Mouse (Mus musculus): ENCODE data around the gene Eif3k.
A peak's percentile ranks its signal among the peaks of the same experiment; 100 is the strongest.
"Not testable (repeated sequence)": the region's sequence is repeated elsewhere in the genome, so short reads cannot be mapped to it uniquely, and the experiment has no call there.

Gene Eif3k

GRCm38 (mm10) chr7:28985207-28985606 is 3.5 kb upstream of the Eif3k start:
- no peak for DNase-seq (ENCODE audit: low spot score in 2 of 2)

DNA sequence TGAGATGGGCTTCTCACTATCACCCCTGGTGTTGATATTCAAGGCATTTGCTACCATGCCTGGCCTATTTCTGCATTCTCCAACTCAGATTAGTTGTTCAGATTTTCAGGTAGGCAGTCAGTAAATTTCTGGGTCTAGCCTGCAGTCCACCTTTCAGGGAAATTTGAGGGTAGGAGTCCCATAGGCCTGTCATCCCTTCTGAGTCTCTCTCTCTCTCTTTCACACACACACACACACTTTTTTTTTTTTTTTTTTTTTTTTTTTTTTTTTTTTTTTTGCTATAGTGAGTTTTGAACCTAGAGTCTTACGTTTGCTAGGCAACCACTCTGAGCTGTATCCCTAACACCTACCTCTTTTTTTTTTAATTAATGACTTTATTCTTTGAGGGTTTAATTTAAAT is 2.8 kb upstream of the Eif3k start:
- no peak for DNase-seq (ENCODE audit: low spot score in 2 of 2)

DNA sequence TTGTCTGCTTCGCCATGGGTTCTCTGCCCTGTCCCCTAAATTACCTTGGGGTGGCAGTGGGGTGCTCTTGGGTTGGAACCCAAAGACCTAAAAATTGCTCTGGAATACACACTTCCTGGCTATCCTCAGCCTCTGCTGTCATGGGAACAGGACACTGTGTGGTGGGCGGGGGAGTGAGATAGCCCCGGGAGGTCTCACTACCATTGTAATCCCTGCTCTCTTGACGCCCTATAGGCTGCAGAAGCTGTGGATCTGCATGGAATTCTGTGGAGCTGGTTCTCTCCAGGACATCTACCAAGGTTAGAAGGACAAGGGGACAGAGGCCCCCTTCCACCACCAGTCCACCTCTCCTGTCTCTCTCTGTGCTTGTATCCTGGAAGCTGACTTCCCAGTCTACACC is 2.2 kb upstream of the Eif3k start:
- DNase-seq (ENCODE audit: low spot score in 2 of 2) = no peak

DNA sequence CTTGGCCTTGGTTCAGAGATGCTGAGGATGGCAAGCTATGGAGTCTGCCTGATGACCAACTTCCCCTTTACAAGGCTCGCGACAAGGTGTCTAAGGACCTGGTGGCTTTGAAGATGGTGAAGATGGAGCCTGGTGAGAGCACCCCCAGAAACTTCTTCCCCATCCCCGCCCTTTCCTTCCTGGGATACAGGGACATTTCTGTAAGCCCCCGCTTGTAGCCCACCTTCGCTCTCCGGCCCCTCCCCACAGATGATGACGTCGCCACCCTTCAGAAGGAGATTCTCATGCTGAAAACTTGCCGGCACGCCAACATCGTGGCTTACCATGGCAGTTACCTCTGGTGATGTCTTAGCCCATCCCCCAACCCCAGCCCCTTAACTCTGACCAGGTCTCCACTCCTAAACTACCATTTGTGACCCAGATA is 1.5 kb upstream of the Eif3k start:
- no peak for DNase-seq (ENCODE audit: low spot score in 2 of 2)

GRCm38 (mm10) chr7:28982274-28983013 is 780 bp upstream of the Eif3k start:
- DNase-seq (ENCODE audit: low spot score in 2 of 2) = peak in 1 of 2 experiments; percentile 30

DNA sequence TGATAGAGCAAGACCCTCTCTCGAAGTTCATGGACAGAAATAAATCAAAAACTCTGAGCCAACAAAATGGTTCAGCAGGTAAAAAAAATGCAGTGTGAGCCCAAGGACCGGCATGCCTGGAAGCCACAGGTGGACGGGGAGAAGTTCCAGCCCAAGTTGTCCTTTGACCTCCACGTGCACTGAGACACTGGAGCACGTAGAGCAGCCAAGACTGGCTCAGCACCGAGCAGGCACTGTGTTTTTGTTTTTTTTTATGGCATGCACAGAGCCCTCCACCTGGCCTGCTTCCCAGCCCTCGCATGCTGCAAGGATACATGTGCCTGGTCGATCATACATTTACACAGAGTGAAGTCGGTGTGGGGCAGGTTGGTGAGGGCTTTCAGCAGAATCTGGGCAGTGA is 4.1 kb downstream of the Eif3k start:
- DNase-seq (ENCODE audit: low spot score in 2 of 2) = no peak

DNA sequence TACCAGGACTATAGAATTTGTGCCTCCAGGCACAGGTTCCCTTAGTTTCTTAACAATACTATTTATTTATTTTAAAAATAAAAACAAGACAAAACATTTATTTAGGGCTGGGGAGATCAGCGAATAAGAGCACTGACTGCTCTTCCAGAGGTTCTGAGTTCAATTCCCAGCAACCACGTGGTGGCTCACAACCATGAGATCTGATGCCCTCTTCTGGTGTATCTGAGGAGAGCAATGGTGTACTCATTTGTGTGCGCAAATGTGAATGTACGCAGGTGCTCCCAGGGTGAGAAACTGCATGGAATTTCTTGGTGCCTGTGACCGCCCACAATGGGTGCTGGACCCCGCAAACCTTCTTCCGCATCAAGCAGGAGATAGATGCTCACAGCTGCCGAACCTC is 8.6 kb downstream of the Eif3k start:
- DNase-seq (ENCODE audit: low spot score in 2 of 2) = no peak

GRCm38 (mm10) chr7:28972542-28972985 is 9.1 kb downstream of the Eif3k start:
- peak; percentile 72 to 88 for DNase-seq (ENCODE audit: low spot score in 2 of 2)

DNA sequence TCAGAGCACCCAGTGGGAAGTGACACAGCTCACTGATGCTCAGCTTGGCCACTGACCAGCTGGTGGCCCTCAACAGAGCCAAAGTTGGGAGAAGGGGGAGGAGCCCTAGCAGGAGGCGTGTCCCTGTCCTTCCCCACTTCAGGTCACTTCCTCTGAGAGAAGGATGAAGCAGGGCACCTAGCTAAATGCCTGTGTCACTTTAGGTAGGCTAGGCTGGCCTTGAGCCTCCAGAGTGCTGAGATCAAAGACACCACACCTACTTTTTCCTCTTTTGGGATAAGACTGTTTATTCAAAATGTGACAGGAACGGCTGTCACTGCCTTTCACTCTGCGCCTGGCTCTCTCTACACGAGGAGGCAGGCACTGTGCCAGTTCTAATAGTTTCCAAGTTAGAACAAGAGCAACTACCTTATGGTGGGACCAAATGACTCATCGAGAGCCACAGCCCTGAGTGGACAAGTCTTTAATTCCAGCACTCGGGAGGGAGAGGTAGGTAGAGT is 9.8 kb downstream of the Eif3k start:
- DNase-seq (ENCODE audit: low spot score in 2 of 2) = no peak

GRCm38 (mm10) chr7:28971029-28971428 is 10.6 kb downstream of the Eif3k start:
- no peak for DNase-seq (ENCODE audit: low spot score in 2 of 2)

- DNase-seq (ENCODE audit: low spot score in 2 of 2) = no peak
Measured at GRCm38 (mm10) chr7:28969672-28970394, 11.8 kb downstream of the Eif3k start.

GRCm38 (mm10) chr7:28969271-28969670 is 12.4 kb downstream of the Eif3k start:
- DNase-seq (ENCODE audit: low spot score in 2 of 2) = no peak

- not testable (repeated sequence) for DNase-seq (ENCODE audit: low spot score in 2 of 2)
Measured at GRCm38 (mm10) chr7:28968120-28968519, 13.5 kb downstream of the Eif3k start.

DNA sequence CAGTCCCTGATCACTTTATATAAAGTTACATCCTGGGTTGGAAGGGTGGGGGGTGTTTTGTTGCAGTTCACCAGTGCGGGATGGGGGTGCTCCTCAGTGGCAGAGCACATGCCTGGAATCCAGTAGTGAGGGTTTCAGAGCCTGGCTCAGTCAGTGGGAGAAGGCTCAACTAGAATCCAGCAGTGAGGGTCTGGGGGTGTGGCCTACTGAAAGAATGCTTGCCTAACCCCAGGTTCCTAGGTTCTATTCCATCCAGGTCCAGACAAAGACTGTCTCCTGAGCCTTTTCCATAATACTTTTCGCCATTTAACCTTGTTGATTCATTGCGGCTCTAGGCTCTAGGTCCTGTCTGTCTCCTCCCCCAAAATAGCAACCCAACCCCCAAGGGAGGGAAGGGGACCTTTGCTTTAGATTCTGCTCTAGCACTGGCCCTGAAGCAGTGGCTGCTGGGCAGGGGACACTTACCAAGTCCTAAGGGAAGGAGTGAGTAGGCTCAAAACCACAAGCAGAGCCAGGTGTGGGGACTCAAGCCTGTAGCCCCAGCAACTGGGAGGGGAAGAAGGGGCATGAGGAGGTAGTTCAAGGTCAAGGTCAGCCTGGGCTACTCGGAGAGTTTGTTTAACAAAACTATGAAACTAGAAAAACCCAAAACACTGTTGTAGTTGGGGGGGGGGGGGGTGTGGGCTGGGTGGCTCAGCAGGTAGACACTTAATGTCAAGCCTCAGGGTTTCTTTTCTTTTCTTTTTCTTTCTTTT is 14.7 kb downstream of the Eif3k start:
- DNase-seq (ENCODE audit: low spot score in 2 of 2) = no peak

DNA sequence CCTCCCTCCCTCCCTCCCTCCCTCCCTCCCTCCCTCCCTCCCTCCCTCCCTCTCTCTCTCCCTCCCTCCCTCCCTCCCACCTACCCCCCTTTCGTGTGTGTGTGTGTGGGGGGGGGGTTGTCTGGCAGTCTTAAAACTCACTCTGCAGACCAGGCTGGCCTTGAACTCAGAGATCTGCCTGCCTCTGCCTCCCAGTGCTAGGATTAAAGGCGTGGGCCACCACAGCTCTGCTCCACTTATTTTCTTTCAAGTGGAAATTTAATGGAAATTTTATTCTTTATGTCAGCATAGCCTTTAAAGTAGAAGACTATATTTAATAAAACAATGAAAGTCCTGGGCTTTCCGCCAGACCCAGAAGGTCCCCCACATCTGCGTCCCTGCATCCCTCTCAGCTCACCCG is 15.5 kb downstream of the Eif3k start:
- no peak for DNase-seq (ENCODE audit: low spot score in 2 of 2)

- DNase-seq (ENCODE audit: low spot score in 2 of 2) = no peak
Measured at GRCm38 (mm10) chr7:28965346-28965840, 16.3 kb downstream of the Eif3k start.

GRCm38 (mm10) chr7:28963399-28963923 is 18.2 kb downstream of the Eif3k start:
- DNase-seq (ENCODE audit: low spot score in 2 of 2) = no peak

DNA sequence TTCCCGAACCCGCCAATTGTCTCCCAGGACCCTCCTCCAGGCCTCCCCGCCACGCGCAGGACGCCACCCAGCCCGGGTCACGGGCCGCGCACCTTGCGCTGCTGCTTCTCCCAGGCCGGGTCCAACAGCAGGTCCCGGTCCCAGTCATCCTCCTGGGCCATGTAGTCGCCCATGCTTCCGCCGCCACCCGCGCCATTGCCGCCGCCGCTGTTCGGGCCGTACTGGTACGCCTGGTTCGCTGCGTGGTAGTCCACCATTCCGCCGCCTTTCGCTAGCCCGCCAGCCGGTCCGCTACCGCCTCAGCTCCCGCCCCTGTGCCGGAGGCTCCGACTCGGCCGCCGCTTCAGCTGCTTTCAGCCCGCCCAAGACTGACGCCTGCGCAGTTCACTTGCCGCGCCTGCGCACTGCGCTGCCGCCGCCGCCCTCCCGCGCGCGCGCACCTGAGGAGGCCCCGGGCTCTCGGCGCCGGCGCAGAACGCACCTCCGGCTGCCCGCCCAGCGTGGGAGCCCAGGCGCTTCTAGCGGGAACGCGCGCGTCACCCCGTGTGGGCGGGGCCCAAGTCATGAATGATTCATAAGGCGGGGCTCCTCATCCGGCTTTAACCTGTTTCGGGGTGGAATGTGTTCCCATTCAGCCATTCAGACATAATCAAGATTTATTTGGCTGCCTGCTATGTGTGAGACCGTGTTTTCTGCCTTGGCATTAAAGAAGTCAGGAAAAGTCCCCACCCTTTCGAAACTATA is 19.6 kb downstream of the Eif3k start, which contains the start of gene Actn4:
TSS of gene Actn4 (minus strand) at position 414 of the 744 bp plus-strand sequence.
- peak; percentile 98 to 99 for DNase-seq (ENCODE audit: low spot score in 2 of 2)

DNA sequence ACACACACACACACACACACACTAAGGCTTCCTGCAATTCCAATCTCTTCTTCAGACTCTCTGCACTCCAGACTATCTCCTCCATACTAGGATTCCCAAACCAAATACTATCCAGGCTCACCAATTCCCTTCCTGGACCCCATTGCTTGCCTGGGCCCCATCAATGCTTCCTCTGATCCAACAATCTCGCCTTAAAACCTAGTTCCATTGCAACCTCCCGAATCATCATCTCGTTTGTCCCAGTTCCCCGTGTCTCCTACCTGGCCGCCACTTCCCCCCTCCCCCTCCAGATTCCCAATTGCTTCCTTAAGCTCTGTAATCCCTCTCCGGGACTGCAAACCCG is 20.1 kb downstream of the Eif3k start:
- no peak for DNase-seq (ENCODE audit: low spot score in 2 of 2)

- DNase-seq (ENCODE audit: low spot score in 2 of 2) = no peak
Measured at GRCm38 (mm10) chr7:28960354-28961046, 21.2 kb downstream of the Eif3k start.
